Mouse (Mus musculus): Measurements from ENCODE around the gene Plxnd1. TPM values are rescaled to one million over a fixed set of nuclear protein-coding genes. Genes with fewer than 3 reads are reported as not detected.

The Plxnd1 gene
- total RNA-seq, 1 experiment from 2014 or later = 214 TPM

GRCm38 (mm10) chr6:115918615-115919014 lies 76.2 kb downstream of the Plxnd1 start:
- DNase-seq = no peak

GRCm38 (mm10) chr6:115916611-115917010 lies 78.2 kb downstream of the Plxnd1 start:
- DNase-seq = no peak

DNA sequence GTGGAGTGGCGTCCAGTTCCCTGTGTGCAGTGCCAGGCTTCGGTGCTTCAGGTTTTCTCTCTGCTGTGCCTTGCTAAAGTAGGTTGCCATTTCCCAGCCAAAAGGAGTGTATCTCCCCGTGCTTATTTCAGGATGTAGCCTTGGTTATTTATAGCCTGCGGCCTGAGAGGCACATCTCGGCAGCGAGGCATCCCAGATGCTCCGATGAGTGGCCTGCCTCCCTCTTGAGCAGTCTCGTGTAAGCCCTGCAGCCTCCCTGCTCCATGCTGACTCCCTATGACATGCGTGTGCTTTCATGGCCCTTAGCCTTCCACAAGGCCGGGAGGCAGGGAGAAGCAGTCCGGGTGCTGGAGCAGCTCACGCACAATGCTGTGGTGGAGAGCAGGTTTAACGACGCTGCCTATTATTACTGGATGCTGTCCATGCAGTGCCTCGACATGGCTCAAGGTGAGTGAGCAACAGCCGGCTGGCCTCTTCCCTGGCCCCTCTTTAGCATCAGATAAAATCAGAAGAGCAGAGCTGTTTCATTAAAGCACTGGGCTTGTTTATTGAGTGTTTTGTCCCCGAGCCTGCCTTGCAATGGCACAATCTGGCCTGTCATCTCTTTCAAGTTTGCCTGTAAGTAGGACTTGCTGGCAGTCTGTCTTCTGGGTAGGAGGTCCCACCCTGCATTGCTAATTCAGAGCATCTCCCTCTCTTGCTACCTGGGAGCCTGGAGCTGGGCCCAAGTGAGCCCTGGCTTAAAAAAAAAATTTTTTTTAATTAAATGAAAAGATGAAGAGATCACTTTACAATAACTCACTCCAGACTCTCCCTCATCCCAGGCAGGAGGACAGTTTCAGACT lies 79.0 kb downstream of the Plxnd1 start:
- no peak for DNase-seq

DNA sequence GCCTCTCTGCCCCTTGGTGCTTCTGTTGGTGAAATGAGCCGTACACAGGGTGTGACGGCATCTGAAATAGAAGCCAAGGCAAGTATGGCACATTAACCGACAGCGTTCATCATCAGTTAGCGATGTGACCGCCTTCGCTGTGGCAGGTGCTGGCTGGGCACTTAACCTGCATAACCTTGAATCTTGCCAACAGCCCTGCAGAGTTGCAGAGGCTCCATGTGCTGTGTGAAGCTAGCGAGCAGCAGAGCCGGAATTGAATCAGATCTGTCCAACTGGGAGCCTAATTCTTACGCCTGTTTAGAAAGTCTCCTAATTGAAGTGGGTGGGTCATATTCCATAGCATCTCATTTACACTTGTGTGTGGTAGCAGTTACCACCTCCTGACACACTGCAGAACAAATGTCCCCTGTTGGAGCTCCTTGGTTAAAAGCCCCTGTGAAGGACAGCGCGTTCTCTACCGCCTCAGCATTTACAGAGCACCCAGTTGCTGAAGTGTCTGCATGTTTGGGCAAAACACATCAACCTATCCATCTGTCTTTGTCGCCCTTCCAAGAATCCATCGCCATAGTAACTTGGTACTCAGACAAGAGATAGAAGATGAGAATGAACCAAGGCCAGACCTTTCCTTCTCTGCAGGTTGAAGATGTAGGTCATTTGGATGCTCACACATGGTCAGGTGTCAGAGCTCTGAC lies 80.1 kb downstream of the Plxnd1 start:
- DNase-seq = no peak

DNA sequence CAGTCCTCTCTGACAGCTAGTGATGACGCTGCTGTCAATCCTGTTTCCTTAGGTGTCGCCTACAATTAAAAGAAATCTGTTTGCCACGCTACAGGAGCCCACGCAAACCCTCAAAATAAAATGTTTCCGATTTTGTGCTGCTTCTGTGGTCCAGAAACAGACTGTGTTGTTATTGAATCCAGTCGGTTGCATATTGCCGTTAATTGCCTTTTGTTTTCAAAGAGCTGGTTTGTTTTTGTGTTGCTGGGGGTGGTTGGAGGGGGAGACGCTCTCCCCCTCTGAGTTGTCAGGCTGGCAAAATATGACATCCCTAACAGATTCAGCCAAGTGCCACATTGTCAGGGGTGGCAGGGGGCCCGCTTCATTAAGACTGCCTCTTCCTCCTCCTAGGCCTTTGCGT lies 81.3 kb downstream of the Plxnd1 start:
- no peak for DNase-seq

- no peak for DNase-seq
These were observed 83.0 kb downstream of the Plxnd1 start for GRCm38 (mm10) chr6:115911763-115912162.

DNA sequence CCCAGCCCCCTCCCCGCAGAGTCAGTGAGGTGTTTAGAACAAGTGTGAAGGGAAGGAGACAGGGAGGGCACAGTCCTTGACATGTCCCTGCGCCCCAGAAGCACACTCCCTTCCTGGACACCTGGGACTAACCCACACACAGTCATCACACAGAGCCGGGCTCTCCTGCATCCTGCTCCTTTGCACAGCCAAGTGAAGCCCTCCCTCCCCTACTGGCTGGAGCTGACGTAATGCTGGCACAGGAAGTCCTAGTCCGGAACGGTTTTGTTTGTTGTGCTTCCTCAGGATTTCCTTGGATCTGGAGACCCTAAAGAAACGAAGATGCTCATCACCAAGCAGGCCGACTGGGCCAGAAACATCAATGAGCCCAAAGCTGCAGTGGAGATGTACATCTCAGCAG lies 84.9 kb downstream of the Plxnd1 start:
- peak; percentile 44 for DNase-seq

GRCm38 (mm10) chr6:115909052-115909451 lies 85.8 kb downstream of the Plxnd1 start:
- no peak for DNase-seq

GRCm38 (mm10) chr6:115908421-115908982 lies 86.3 kb downstream of the Plxnd1 start:
- DNase-seq = no peak

DNA sequence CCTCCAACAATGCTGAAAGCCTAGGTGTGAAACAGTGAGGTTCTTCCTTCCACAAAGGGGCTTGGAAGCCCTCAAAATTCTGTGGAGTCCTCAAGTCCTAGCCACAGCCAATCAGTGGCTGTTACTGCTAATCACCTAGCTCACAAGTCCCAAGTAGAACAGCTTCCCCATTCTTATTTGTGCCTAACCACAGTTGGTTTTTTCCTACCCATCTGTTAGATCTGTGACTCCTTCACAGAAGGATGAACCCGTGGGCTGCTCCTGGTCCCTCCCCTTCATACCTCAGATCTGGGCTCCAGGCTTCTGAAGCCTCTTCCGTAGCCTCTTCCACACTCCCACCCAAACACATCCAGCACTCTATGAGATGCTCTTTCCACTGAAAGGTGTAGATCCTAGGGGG lies 87.9 kb downstream of the Plxnd1 start:
- DNase-seq = no peak

DNA sequence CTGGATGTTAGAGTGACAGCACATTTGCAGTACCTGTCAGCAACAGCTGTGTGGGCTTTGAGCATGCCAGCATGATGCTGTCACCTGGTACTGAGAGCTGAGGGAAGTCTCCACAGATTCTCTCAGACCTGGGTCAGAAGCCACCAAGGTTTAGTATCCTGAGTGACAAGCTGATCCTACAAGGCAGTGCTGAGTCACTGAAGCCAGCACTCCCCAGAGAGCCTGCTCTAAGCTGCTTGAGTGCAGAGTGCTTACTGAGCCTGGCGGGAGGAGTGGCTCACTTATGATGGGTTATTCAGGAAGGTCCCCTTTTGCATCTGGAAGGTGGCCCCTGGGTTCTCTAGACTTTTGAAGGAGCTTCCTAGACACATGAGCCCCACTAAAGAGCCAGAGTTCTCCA lies 88.3 kb downstream of the Plxnd1 start:
- DNase-seq = no peak

- DNase-seq = no peak
These were observed 89.2 kb downstream of the Plxnd1 start for GRCm38 (mm10) chr6:115905568-115905967.

Other genes starting within 250 kb of the Plxnd1 start
- not detected in 2 replicates for gene Tmem40, start 232.6 kb downstream of the Plxnd1 start, total RNA-seq (2021)
- gene Cand2, start 220.5 kb downstream of the Plxnd1 start, total RNA-seq (2021) = 11.2 and 14.1 TPM in 2 replicates
- gene Rpl32, start 186.3 kb downstream of the Plxnd1 start, total RNA-seq (2021) = 1,141 and 1,199 TPM in 2 replicates
- 1.9 TPM in 1 of 2 replicates, not detected in the other for gene Efcab12, start 156.6 kb downstream of the Plxnd1 start, total RNA-seq (2021)
- gene Mbd4, start 141.6 kb downstream of the Plxnd1 start, total RNA-seq (2021) = 4.0 and 4.8 TPM in 2 replicates
- gene Ift122, start 141.5 kb downstream of the Plxnd1 start, total RNA-seq (2021) = 19.2 and 22.2 TPM in 2 replicates
- 0.94 and 1.9 TPM in 2 replicates for gene Rho, start 63.3 kb downstream of the Plxnd1 start, total RNA-seq (2021)
- gene H1foo, start 50.1 kb downstream of the Plxnd1 start, total RNA-seq (2021) = not detected in 2 replicates
- gene Tmcc1, start 198.5 kb upstream of the Plxnd1 start, total RNA-seq (2021) = 23.9 and 24.6 TPM in 2 replicates
- gene Washc2, start 213.0 kb upstream of the Plxnd1 start, total RNA-seq (2021) = 48.3 and 56.0 TPM in 2 replicates

Measured in adrenal gland, postnatal 25 days (tissue).